Mouse (Mus musculus) heart, embryonic 12.5 days (tissue): Measurements from ENCODE around the gene Hmbs. TPM values are rescaled to one million over a fixed set of nuclear protein-coding genes. Genes with fewer than 3 reads are reported as not detected.
A peak's percentile ranks its signal among the peaks of the same experiment; 100 is the strongest.
"Not testable (repeated sequence)": the region's sequence is repeated elsewhere in the genome, so short reads cannot be mapped to it uniquely, and the experiment has no call there.

Experiments
- ATAC-seq: fragments of 200-750 bp; cut with Nextera tagmentation; 2 replicates; pipeline ENCODE4 v1.8.0; 2017; ENCODE audit warnings: moderate TSS enrichment, moderate library complexity; ENCODE audit not compliant: insufficient number of reproducible peaks, low FRiP score
- H3K27ac ChIP-seq: fragments of 300-500 bp; sonication (generic); 2 replicates; pipeline ENCODE4 v1.5.1; 2016; ENCODE audit warnings: mild to moderate bottlenecking, moderate library complexity; ENCODE audit not compliant: poor library complexity, severe bottlenecking
- H3K27me3 ChIP-seq: fragments of 300-500 bp; sonication (generic); replicated peaks from 2 replicates; pipeline ENCODE4 v1.6.1; 2016; ENCODE audit warnings: mild to moderate bottlenecking, moderate library complexity
- H3K36me3 ChIP-seq: fragments of 300-500 bp; sonication (generic); 2 replicates; pipeline ENCODE4 v1.6.1; 2016; ENCODE audit warnings: mild to moderate bottlenecking, moderate library complexity
- H3K4me1 ChIP-seq: fragments of 300-500 bp; sonication (generic); replicated peaks from 2 replicates; pipeline ENCODE4 v1.6.1; 2016; ENCODE audit warnings: mild to moderate bottlenecking
- H3K4me2 ChIP-seq: fragments of 300-500 bp; sonication (generic); 2 replicates; pipeline ENCODE4 v1.6.1; 2016; ENCODE audit warnings: mild to moderate bottlenecking, moderate library complexity
- H3K4me3 ChIP-seq: fragments of 300-500 bp; sonication (generic); 2 replicates; pipeline ENCODE4 v1.5.1; 2016; ENCODE audit warnings: mild to moderate bottlenecking
- H3K9ac ChIP-seq: fragments of 300-500 bp; sonication (generic); 2 replicates; pipeline ENCODE4 v1.6.1; 2016; ENCODE audit warnings: mild to moderate bottlenecking, moderate library complexity
- H3K9me3 ChIP-seq: fragments of 300-500 bp; sonication (generic); replicated peaks from 2 replicates; pipeline ENCODE4 v1.6.1; 2016; ENCODE audit warnings: mild to moderate bottlenecking, moderate library complexity
- WGBS: fragments of 180-500 bp; shearing (Covaris S2); methylation state at CpG from one replicate; pipeline ENCODE4 v1.1.7; 2016; 5-methylcytosine and 5-hydroxymethylcytosine counted together
- polyA plus RNA-seq: library from polyadenylated mRNA; unstranded; fragments of >200 nt; fragmentation: Nextera tagmentation; extraction: Ambion mirVana; gene quantifications from 2 replicates; pipeline ENCODE4 v1.2.1, GENCODE M21; 2016

The Hmbs gene
- polyA plus RNA-seq, 1 experiment from 2014 or later: 176 TPM

- Histone ChIP-seq H3K27ac (no peak overlapping the region), H3K9me3 (no peaks in the 10 kb centered on the region), H3K4me2 (no peak overlapping the region), H3K4me1 (peaks cover 7% of the 10 kb centered on the region), H3K9ac (no peak overlapping the region), H3K4me3 (no peak overlapping the region), H3K27me3 (no peaks in the 10 kb centered on the region), H3K36me3 (peaks cover 2% of the 10 kb centered on the region)
- ATAC-seq: no peak
- WGBS: 60% methylated on average over 3 of the region's 3 CpGs
Measured at GRCm38 (mm10) chr9:44364480-44364879, 20.5 kb upstream of the Hmbs start.

GRCm38 (mm10) chr9:44361931-44362330 lies 17.9 kb upstream of the Hmbs start:
- not testable (repeated sequence) for H3K9me3 ChIP-seq, H3K27ac ChIP-seq, ATAC-seq, H3K27me3 ChIP-seq, H3K4me1 ChIP-seq, H3K9ac ChIP-seq
- Histone ChIP-seq H3K4me3 (peak overlapping the region; percentile 99), H3K4me2 (peak overlapping the region; percentile 96), H3K36me3 (peaks cover 24% of the 10 kb centered on the region)
- whole genome bisulfite sequencing: 45% methylated on average over 4 of the region's 4 CpGs

- WGBS: under 1% methylated on average over 44 of the region's 44 CpGs
- peak; percentile 93 for ATAC-seq
- Histone ChIP-seq H3K27ac (peak within 1 kb of the TSS; percentile 72), H3K4me3 (peak within 1 kb of the TSS; percentile 99), H3K4me1 (peaks cover 7% of the 10 kb centered on the region), H3K36me3 (peaks cover 30% of the 10 kb centered on the region), H3K9me3 (no peaks in the 10 kb centered on the region), H3K27me3 (no peaks in the 10 kb centered on the region), H3K9ac (peak within 1 kb of the TSS; percentile 88), H3K4me2 (peak within 1 kb of the TSS; percentile 96)
Measured at GRCm38 (mm10) chr9:44361190-44361917, 17.3 kb upstream of the Hmbs start, which contains the start of gene Vps11. Gene Vps11, minus strand, starts transcription at chr9:44361670.

- Histone ChIP-seq H3K9ac (no peak overlapping the region), H3K4me2 (no peak overlapping the region), H3K9me3 (no peaks in the 10 kb centered on the region), H3K27me3 (no peaks in the 10 kb centered on the region), H3K36me3 (peaks cover 72% of the 10 kb centered on the region), H3K4me1 (peaks cover 7% of the 10 kb centered on the region), H3K27ac (no peak overlapping the region), H3K4me3 (no peak overlapping the region)
- ATAC-seq: no peak
- 74% methylated on average over 4 of the region's 4 CpGs for WGBS
Measured at GRCm38 (mm10) chr9:44357207-44357606, 13.2 kb upstream of the Hmbs start.

- H3K27ac ChIP-seq: no peak overlapping the region
- H3K27me3 ChIP-seq: no peaks in the 10 kb centered on the region
- H3K36me3 ChIP-seq: peaks cover 95% of the 10 kb centered on the region
- WGBS: 90% methylated on average over 6 of the region's 6 CpGs
- ATAC-seq: no peak
- no peaks in the 10 kb centered on the region for H3K9me3 ChIP-seq
- no peak overlapping the region for H3K9ac ChIP-seq
- H3K4me2 ChIP-seq: no peak overlapping the region
- H3K4me1 ChIP-seq: no peaks in the 10 kb centered on the region
- no peak overlapping the region for H3K4me3 ChIP-seq
Measured at GRCm38 (mm10) chr9:44353142-44353541, 9.1 kb upstream of the Hmbs start.

- Histone ChIP-seq H3K27me3 (no peaks in the 10 kb centered on the region), H3K4me2 (no peak overlapping the region), H3K36me3 (peaks cover 97% of the 10 kb centered on the region), H3K27ac (no peak overlapping the region), H3K9ac (no peak overlapping the region), H3K4me3 (no peak overlapping the region), H3K4me1 (no peaks in the 10 kb centered on the region), H3K9me3 (no peaks in the 10 kb centered on the region)
- WGBS: 89% methylated on average over 10 of the region's 10 CpGs
- ATAC-seq: peak; percentile 63; the same call in 1 of the 2 replicates
Measured at GRCm38 (mm10) chr9:44352337-44352736, 8.3 kb upstream of the Hmbs start.

- H3K4me3 ChIP-seq: no peak overlapping the region
- H3K36me3 ChIP-seq: peaks cover 97% of the 10 kb centered on the region
- 97% methylated on average over 4 of the region's 4 CpGs for WGBS
- no peaks in the 10 kb centered on the region for H3K4me1 ChIP-seq
- no peak overlapping the region for H3K4me2 ChIP-seq
- no peaks in the 10 kb centered on the region for H3K27me3 ChIP-seq
- no peak for ATAC-seq
- no peaks in the 10 kb centered on the region for H3K9me3 ChIP-seq
- no peak overlapping the region for H3K9ac ChIP-seq
- no peak overlapping the region for H3K27ac ChIP-seq
Measured at GRCm38 (mm10) chr9:44351396-44351795, 7.4 kb upstream of the Hmbs start.

- Histone ChIP-seq H3K9me3 (no peaks in the 10 kb centered on the region), H3K4me1 (peaks cover 3% of the 10 kb centered on the region; the same call in 1 of the 2 replicates), H3K27ac (no peak overlapping the region), H3K4me3 (no peak overlapping the region), H3K4me2 (no peak overlapping the region), H3K9ac (no peak overlapping the region), H3K27me3 (no peaks in the 10 kb centered on the region), H3K36me3 (peaks cover 69% of the 10 kb centered on the region)
- WGBS: 93% methylated on average over 4 of the region's 4 CpGs
- no peak for ATAC-seq
Measured at GRCm38 (mm10) chr9:44348546-44348945, 4.5 kb upstream of the Hmbs start.

- Histone ChIP-seq H3K4me1 (peaks cover 10% of the 10 kb centered on the region), H3K4me2 (no peak overlapping the region), H3K9ac (no peak overlapping the region), H3K27me3 (no peaks in the 10 kb centered on the region), H3K36me3 (peaks cover 60% of the 10 kb centered on the region), H3K4me3 (no peak overlapping the region), H3K9me3 (no peaks in the 10 kb centered on the region), H3K27ac (no peak overlapping the region)
- 87% methylated on average over 4 of the region's 4 CpGs for WGBS
- no peak for ATAC-seq
Measured at GRCm38 (mm10) chr9:44347621-44348020, 3.6 kb upstream of the Hmbs start.

- Histone ChIP-seq H3K27me3 (no peaks in the 10 kb centered on the region), H3K36me3 (peaks cover 56% of the 10 kb centered on the region), H3K4me1 (peaks cover 15% of the 10 kb centered on the region), H3K4me3 (no peak overlapping the region), H3K9ac (no peak overlapping the region), H3K4me2 (no peak overlapping the region), H3K9me3 (no peaks in the 10 kb centered on the region), H3K27ac (no peak overlapping the region)
- 94% methylated on average over 9 of the region's 9 CpGs for WGBS
- ATAC-seq: no peak
Measured at GRCm38 (mm10) chr9:44347166-44347565, 3.1 kb upstream of the Hmbs start.

- Histone ChIP-seq H3K4me3 (no peak overlapping the region), H3K9ac (no peak overlapping the region), H3K4me1 (peaks cover 22% of the 10 kb centered on the region), H3K4me2 (no peak overlapping the region), H3K36me3 (peaks cover 52% of the 10 kb centered on the region), H3K27me3 (no peaks in the 10 kb centered on the region), H3K27ac (no peak overlapping the region), H3K9me3 (no peaks in the 10 kb centered on the region)
- WGBS: 83% methylated on average over 6 of the region's 6 CpGs
- ATAC-seq: no peak
Measured at GRCm38 (mm10) chr9:44345570-44346433, 1.8 kb upstream of the Hmbs start.
